9 mouse cellular contexts compared by ENCODE assay signal in the genomic region with DNA sequence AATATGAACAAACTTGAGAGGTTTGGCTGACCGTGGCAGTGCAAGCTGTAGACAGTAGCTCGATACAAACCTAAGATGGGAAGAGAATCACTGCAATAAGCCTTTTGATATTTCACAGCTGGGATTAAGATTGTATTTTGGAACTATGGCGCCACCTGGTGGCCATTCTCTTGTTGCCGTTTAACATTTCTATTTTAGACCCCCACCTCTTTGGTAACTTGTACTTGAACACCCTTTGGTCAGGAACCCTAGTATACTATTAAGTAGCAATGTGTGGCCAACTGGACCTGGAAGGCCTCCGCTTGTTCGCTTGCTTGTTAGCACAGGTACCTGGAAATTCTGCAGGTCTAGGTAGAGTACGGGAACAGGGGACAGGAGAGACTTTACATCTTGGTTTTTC. TPM values are rescaled to one million over a fixed set of nuclear protein-coding genes. Genes with fewer than 3 reads are reported as not detected.
DNase-seq lines count a peak whose midpoint lies in the region; ATAC-seq lines count a peak whose summit lies in the region.
"Had no signal": no experiment of that assay in that cellular context is flagged by ENCODE, and none has a peak within 500 bp of the region (broad histone marks: within the 10 kb centered on the region; RNA-seq: fewer than 3 reads in every experiment).

No protein-coding gene starts in this region.

- no peaks in the 10 kb centered on the region for H3K27me3 ChIP-seq in heart, embryonic 12.5 days (replicated peaks)
- no peaks in the 10 kb centered on the region for H3K27me3 ChIP-seq in hindbrain, embryonic 14.5 days (ENCODE audit: control insufficient read depth, insufficient read depth, low read length)

- no peak overlapping the region for H3K4me2 ChIP-seq in heart, embryonic 12.5 days
- H3K4me2 ChIP-seq in hindbrain, embryonic 14.5 days (replicated peaks), result no peak overlapping the region
- H3K4me2 ChIP-seq: limb, embryonic 12.5 days had no signal

- no peak overlapping the region for H3K27ac ChIP-seq in heart, embryonic 12.5 days (ENCODE audit: poor library complexity, severe bottlenecking)
- H3K27ac ChIP-seq in hindbrain, embryonic 14.5 days, result no peak overlapping the region
- H3K27ac ChIP-seq: limb, embryonic 12.5 days had no signal

- intact Hi-C loops in left cerebral cortex, postnatal 36 days (cut with DNase I), result loop anchor here (2.0 to 10.0 kb wide), 2 partner anchors 283 to 399 kb away; a partner anchor contains a TSS

- H3K36me3 ChIP-seq in heart, embryonic 12.5 days, result no peaks in the 10 kb centered on the region
- no peaks in the 10 kb centered on the region for H3K36me3 ChIP-seq in hindbrain, embryonic 14.5 days (replicated peaks; ENCODE audit: control insufficient read depth, insufficient read depth)
- H3K36me3 ChIP-seq: limb, embryonic 12.5 days had no signal

- DNase-seq in heart, adult 18-20 months, result peak; percentile 60 to 87
- DNase-seq in brain, adult 2 months (ENCODE audit: low read depth, low spot score), result peak; percentile 82
- DNase-seq in fibroblast of lung, adult 2 months (ENCODE audit: low read depth), result peak; percentile 42
- DNase-seq in hindbrain, embryonic 14.5 days (ENCODE audit: low spot score), result peak; percentile 92
- DNase-seq in left cerebral cortex, postnatal 36 days (ENCODE audit: low spot score in 2 of 2), result peak; percentile 42 to 58
- peak; percentile 38 to 80 for DNase-seq in spleen, adult 18-20 months

- no peak overlapping the region for H3K4me3 ChIP-seq in heart, embryonic 12.5 days
- no peak overlapping the region for H3K4me3 ChIP-seq in hindbrain, embryonic 14.5 days (replicated peaks; ENCODE audit: low read length)
- H3K4me3 ChIP-seq: limb, embryonic 12.5 days had no signal

- 16% methylated on average over 7 of the region's 7 CpGs for WGBS in heart, embryonic 12.5 days
- WGBS in hindbrain, embryonic 14.5 days, result 24% methylated on average over 7 of the region's 7 CpGs

- no peaks in the 10 kb centered on the region for H3K4me1 ChIP-seq in heart, embryonic 12.5 days (replicated peaks)
- 0 out of 2 replicates have a peak, but pooled peaks cover 2% of the 10 kb centered on the region for H3K4me1 ChIP-seq in hindbrain, embryonic 14.5 days (replicated peaks; ENCODE audit: control insufficient read depth, insufficient read depth, low read length)

- H3K9ac ChIP-seq in heart, embryonic 12.5 days, result no peak overlapping the region
- no peak overlapping the region for H3K9ac ChIP-seq in hindbrain, embryonic 14.5 days
- H3K9ac ChIP-seq: limb, embryonic 12.5 days had no signal

- no peak for ATAC-seq in heart, embryonic 12.5 days (ENCODE audit: insufficient number of reproducible peaks, low FRiP score)
- no peak; the same call in 1 of the 2 replicates for ATAC-seq in hindbrain, embryonic 14.5 days (ENCODE audit: low FRiP score)
- ATAC-seq in monocyte, adult 5-6 weeks (replicated peaks; ENCODE audit: insufficient number of reproducible peaks, low FRiP score, low TSS enrichment, poor library complexity, severe bottlenecking), result peak; percentile 83

- H3K9me3 ChIP-seq in heart, embryonic 12.5 days (replicated peaks), result no peaks in the 10 kb centered on the region
- no peaks in the 10 kb centered on the region for H3K9me3 ChIP-seq in hindbrain, embryonic 14.5 days (ENCODE audit: control insufficient read depth, low read length)
- H3K9me3 ChIP-seq: limb, embryonic 12.5 days had no signal

RNA-seq across cellular contexts. Expression of a gene that starts 33.2 kb away (rescaled TPM):
- 1 to 10 TPM; 2.8 to 3.9 TPM for total RNA-seq in heart, adult 18-20 months (2021)
- polyA plus RNA-seq in heart, embryonic 12.5 days (2016; fragmentation: Nextera tagmentation; extraction: Ambion mirVana), result 2.4 and 2.5 TPM in 2 replicates
- polyA plus RNA-seq in hindbrain, embryonic 14.5 days (2014; fragmentation: Nextera tagmentation; extraction: Ambion mirVana), result 1.8 and 2.0 TPM in 2 replicates
- total RNA-seq in left cerebral cortex, postnatal 36 days (2021), result 1 to 10 TPM; 7.3 to 8.6 TPM
- total RNA-seq in monocyte, adult 5-6 weeks (2017), result 0.39 TPM in 1 of 3 replicates, not detected in the others

Comparison
In these comparisons a context has a peak if more than half of its experiments do, and no peak if none do; other contexts are left out.
1. DNase-seq: peak in every context shown above with its lines; median percentile 92 in hindbrain, embryonic 14.5 days; 82 in brain, adult 2 months; 74 in heart, adult 18-20 months; 59 in spleen, adult 18-20 months; 50 in left cerebral cortex, postnatal 36 days; 42 in fibroblast of lung, adult 2 months.